Mouse (Mus musculus): ENCODE data around the gene Zan.

Zan gene

GRCm38 (mm10) chr5:137476964-137477363 lies at the start of gene Zan:
Gene Zan (minus strand): TSS chr5:137477064.
- TF ChIP-seq GATA4 (IDR thresholded peaks at IDR 0.05; ENCODE audit: insufficient replicate concordance, low read length), result no peak

GRCm38 (mm10) chr5:137526192-137526936 lies 49.5 kb upstream of the Zan start:
- TF ChIP-seq GATA4 (IDR thresholded peaks at IDR 0.05; ENCODE audit: insufficient replicate concordance, low read length), result no peak

- no peak for TF ChIP-seq GATA4 (IDR thresholded peaks at IDR 0.05; ENCODE audit: insufficient replicate concordance, low read length)
Observed at GRCm38 (mm10) chr5:137525511-137525910, 48.6 kb upstream of the Zan start.

GRCm38 (mm10) chr5:137524671-137525070 lies 47.8 kb upstream of the Zan start:
- TF ChIP-seq GATA4 (IDR thresholded peaks at IDR 0.05; ENCODE audit: insufficient replicate concordance, low read length), result no peak

- TF ChIP-seq GATA4 (IDR thresholded peaks at IDR 0.05; ENCODE audit: insufficient replicate concordance, low read length), result no peak
Observed at GRCm38 (mm10) chr5:137524251-137524515, 47.3 kb upstream of the Zan start.

GRCm38 (mm10) chr5:137523396-137524250 lies 46.8 kb upstream of the Zan start:
- TF ChIP-seq GATA4 (IDR thresholded peaks at IDR 0.05; ENCODE audit: insufficient replicate concordance, low read length), result no peak

- no peak for TF ChIP-seq GATA4 (IDR thresholded peaks at IDR 0.05; ENCODE audit: insufficient replicate concordance, low read length)
Observed at GRCm38 (mm10) chr5:137522711-137523110, 45.8 kb upstream of the Zan start.

- no peak for TF ChIP-seq GATA4 (IDR thresholded peaks at IDR 0.05; ENCODE audit: insufficient replicate concordance, low read length)
Observed at GRCm38 (mm10) chr5:137521861-137522260, 45.0 kb upstream of the Zan start.

- no peak for TF ChIP-seq GATA4 (IDR thresholded peaks at IDR 0.05; ENCODE audit: insufficient replicate concordance, low read length)
Observed at GRCm38 (mm10) chr5:137519691-137520550, 43.1 kb upstream of the Zan start.

GRCm38 (mm10) chr5:137518436-137518835 lies 41.6 kb upstream of the Zan start, which contains the start of gene Gigyf1:
Gene Gigyf1 (plus strand): TSS chr5:137518548.
- no peak for TF ChIP-seq GATA4 (IDR thresholded peaks at IDR 0.05; ENCODE audit: insufficient replicate concordance, low read length)

GRCm38 (mm10) chr5:137514811-137515210 lies 37.9 kb upstream of the Zan start:
- no peak for TF ChIP-seq GATA4 (IDR thresholded peaks at IDR 0.05; ENCODE audit: insufficient replicate concordance, low read length)

GRCm38 (mm10) chr5:137513951-137514721 lies 37.3 kb upstream of the Zan start:
- TF ChIP-seq GATA4 (IDR thresholded peaks at IDR 0.05; ENCODE audit: insufficient replicate concordance, low read length), result no peak

- no peak for TF ChIP-seq GATA4 (IDR thresholded peaks at IDR 0.05; ENCODE audit: insufficient replicate concordance, low read length)
Observed at GRCm38 (mm10) chr5:137512847-137513794, 36.3 kb upstream of the Zan start.

GRCm38 (mm10) chr5:137511706-137512105 lies 34.8 kb upstream of the Zan start:
- TF ChIP-seq GATA4 (IDR thresholded peaks at IDR 0.05; ENCODE audit: insufficient replicate concordance, low read length), result no peak
